Mouse (Mus musculus) testis, adult 2 months (tissue): ENCODE data around the gene Ubash3b. TPM values are rescaled to one million over a fixed set of nuclear protein-coding genes. Genes with fewer than 3 reads are reported as not detected.

ENCODE experiments used
- H3K27ac ChIP-seq: fragments of 200-500 bp; 2 replicates; pipeline ENCODE4 v1.5.1; 2012; ENCODE audit warnings: low read depth, low read length; ENCODE audit not compliant: control insufficient read depth, insufficient read depth
- H3K27me3 ChIP-seq: fragments of 200-500 bp; 2 replicates; pipeline ENCODE4 v1.6.1; 2012; ENCODE audit warnings: mild to moderate bottlenecking, low read length, moderate library complexity; ENCODE audit not compliant: control insufficient read depth, insufficient read depth
- H3K36me3 ChIP-seq: fragments of 200-500 bp; 2 replicates; pipeline ENCODE4 v1.6.1; 2012; ENCODE audit warnings: mild to moderate bottlenecking, low read length; ENCODE audit not compliant: control insufficient read depth, insufficient read depth
- H3K4me1 ChIP-seq: fragments of 200-500 bp; 2 replicates; pipeline ENCODE4 v1.6.1; 2012; ENCODE audit warnings: low read length; ENCODE audit not compliant: control insufficient read depth, insufficient read depth
- H3K4me3 ChIP-seq: fragments of 200-500 bp; 2 replicates; pipeline ENCODE4 v1.5.1; 2012; ENCODE audit warnings: low read depth, mild to moderate bottlenecking, low read length, moderate library complexity, mixed read lengths; ENCODE audit not compliant: control insufficient read depth
- CTCF ChIP-seq: fragments of 200-500 bp; IDR thresholded peaks from 2 replicates; pipeline ENCODE4 v1.5.1; 2012; ENCODE audit warnings: low read depth, mild to moderate bottlenecking, inconsistent platforms, low read length, moderate library complexity; ENCODE audit not compliant: control insufficient read depth, insufficient read depth, insufficient replicate concordance
- POLR2A ChIP-seq: fragments of 200-500 bp; IDR thresholded peaks from 2 replicates; pipeline ENCODE4 v1.6.1; 2012; ENCODE audit warnings: low read depth, mild to moderate bottlenecking, inconsistent platforms, low read length, moderate library complexity; ENCODE audit not compliant: control insufficient read depth
- polyA plus RNA-seq: library from polyadenylated mRNA; depleted of rRNA; stranded (reverse); fragments of >200 nt; gene quantifications from 2 replicates; pipeline ENCODE4 v1.2.3, GENCODE M21; 2012

Ubash3b gene
- polyA plus RNA-seq, 1 experiment, result 1.6 TPM

GRCm38 (mm10) chr9:41156006-41156719 is 5.3 kb downstream of the Ubash3b start:
- Histone ChIP-seq H3K4me1 (peaks cover 8% of the 10 kb centered on the region), H3K27me3 (0 out of 2 replicates have a peak, but pooled peaks cover 2% of the 10 kb centered on the region), H3K36me3 (no peaks in the 10 kb centered on the region), H3K4me3 (no peak overlapping the region; the same call in 1 of the 2 replicates), H3K27ac (no peak overlapping the region)
- no peak for TF ChIP-seq POLR2A
- no peak for TF ChIP-seq CTCF

GRCm38 (mm10) chr9:41153979-41154378 is 7.5 kb downstream of the Ubash3b start:
- no peaks in the 10 kb centered on the region for H3K36me3 ChIP-seq
- H3K4me1 ChIP-seq, result peaks cover 8% of the 10 kb centered on the region
- TF ChIP-seq CTCF (no peak), POLR2A (no peak)
- H3K27ac ChIP-seq, result no peak overlapping the region
- no peak overlapping the region for H3K4me3 ChIP-seq
- 0 out of 2 replicates have a peak, but pooled peaks cover 2% of the 10 kb centered on the region for H3K27me3 ChIP-seq

GRCm38 (mm10) chr9:41153050-41153449 is 8.4 kb downstream of the Ubash3b start:
- Histone ChIP-seq H3K27ac (no peak overlapping the region), H3K4me3 (no peak overlapping the region), H3K27me3 (0 out of 2 replicates have a peak, but pooled peaks cover 2% of the 10 kb centered on the region), H3K4me1 (peaks cover 8% of the 10 kb centered on the region), H3K36me3 (no peaks in the 10 kb centered on the region)
- TF ChIP-seq POLR2A, result no peak
- no peak for TF ChIP-seq CTCF

- H3K4me1 ChIP-seq, result peaks cover 2% of the 10 kb centered on the region; the same call in 1 of the 2 replicates
- H3K36me3 ChIP-seq, result no peaks in the 10 kb centered on the region
- no peaks in the 10 kb centered on the region for H3K27me3 ChIP-seq
- no peak overlapping the region for H3K27ac ChIP-seq
- H3K4me3 ChIP-seq, result no peak overlapping the region
- TF ChIP-seq POLR2A (no peak), CTCF (no peak)
Measured at GRCm38 (mm10) chr9:41151491-41151890, 10.0 kb downstream of the Ubash3b start.

GRCm38 (mm10) chr9:41149896-41150295 is 11.6 kb downstream of the Ubash3b start:
- no peak overlapping the region for H3K27ac ChIP-seq
- no peaks in the 10 kb centered on the region for H3K36me3 ChIP-seq
- H3K27me3 ChIP-seq, result no peaks in the 10 kb centered on the region
- H3K4me1 ChIP-seq, result no peaks in the 10 kb centered on the region
- H3K4me3 ChIP-seq, result no peak overlapping the region
- TF ChIP-seq CTCF, result no peak
- no peak for TF ChIP-seq POLR2A

- Histone ChIP-seq H3K27ac (no peak overlapping the region), H3K4me1 (no peaks in the 10 kb centered on the region), H3K36me3 (no peaks in the 10 kb centered on the region), H3K4me3 (no peak overlapping the region), H3K27me3 (no peaks in the 10 kb centered on the region)
- TF ChIP-seq CTCF (no peak), POLR2A (no peak)
Measured at GRCm38 (mm10) chr9:41149079-41149676, 12.3 kb downstream of the Ubash3b start.

GRCm38 (mm10) chr9:41148600-41148999 is 12.9 kb downstream of the Ubash3b start:
- Histone ChIP-seq H3K27me3 (no peaks in the 10 kb centered on the region), H3K4me1 (no peaks in the 10 kb centered on the region), H3K4me3 (no peak overlapping the region), H3K27ac (no peak overlapping the region), H3K36me3 (no peaks in the 10 kb centered on the region)
- TF ChIP-seq POLR2A, result no peak
- TF ChIP-seq CTCF, result no peak
